Mouse (Mus musculus) layer of hippocampus, adult 2 months (tissue): ENCODE results near the gene Mettl21e. TPM values are rescaled to one million over a fixed set of nuclear protein-coding genes. Genes with fewer than 3 reads are reported as not detected.
A peak's percentile ranks its signal among the peaks of the same experiment; 100 is the strongest.

ENCODE experiments used
- DNase-seq, 2 experiments: peaks; one replicate each; pipeline ENCODE4 v3.0.0; 2022; ENCODE audit warnings: low spot score in 2 of 2
- H3K27ac ChIP-seq: fragments of 200-600 bp; 2 replicates; pipeline ENCODE4 v1.8.1; 2022
- H3K4me3 ChIP-seq: fragments of 200-600 bp; 2 replicates; pipeline ENCODE4 v1.8.1; 2022; ENCODE audit warnings: mild to moderate bottlenecking
- CTCF ChIP-seq: fragments of 200-600 bp; conservative IDR thresholded peaks from 2 replicates; pipeline ENCODE4 v1.8.1; 2022; ENCODE audit warnings: antibody characterized with exemption, mild to moderate bottlenecking, moderate library complexity
- total RNA-seq, 2 experiments: library from RNA; stranded (reverse); gene quantifications; 2 replicates each; pipeline ENCODE4 v1.2.3; 2021

The Mettl21e gene
- total RNA-seq, 2 experiments from 2014 or later, result not detected

DNA sequence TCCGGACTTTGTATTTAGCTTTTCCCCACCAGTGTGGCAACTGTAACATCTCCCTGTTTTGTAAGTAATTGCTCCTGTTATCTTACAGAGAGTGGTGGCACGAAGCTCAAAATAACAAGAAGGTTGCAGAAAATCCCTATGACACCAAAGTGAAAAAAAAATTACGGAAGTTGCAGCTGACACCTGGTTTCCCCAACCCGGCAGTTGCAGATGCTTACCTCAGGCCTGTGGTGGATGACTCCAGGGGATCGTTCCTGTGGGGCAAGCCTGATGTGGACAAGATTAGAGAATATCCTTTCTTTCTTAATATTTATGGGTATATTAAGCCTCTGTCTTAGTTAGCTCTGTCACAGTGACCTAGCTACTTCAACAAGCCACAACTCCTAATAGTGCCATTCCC is 40.7 kb downstream of the Mettl21e start:
- no peak for DNase-seq
- TF ChIP-seq CTCF, result no peak
- no peak overlapping the region for H3K4me3 ChIP-seq
- H3K27ac ChIP-seq, result no peak overlapping the region

DNA sequence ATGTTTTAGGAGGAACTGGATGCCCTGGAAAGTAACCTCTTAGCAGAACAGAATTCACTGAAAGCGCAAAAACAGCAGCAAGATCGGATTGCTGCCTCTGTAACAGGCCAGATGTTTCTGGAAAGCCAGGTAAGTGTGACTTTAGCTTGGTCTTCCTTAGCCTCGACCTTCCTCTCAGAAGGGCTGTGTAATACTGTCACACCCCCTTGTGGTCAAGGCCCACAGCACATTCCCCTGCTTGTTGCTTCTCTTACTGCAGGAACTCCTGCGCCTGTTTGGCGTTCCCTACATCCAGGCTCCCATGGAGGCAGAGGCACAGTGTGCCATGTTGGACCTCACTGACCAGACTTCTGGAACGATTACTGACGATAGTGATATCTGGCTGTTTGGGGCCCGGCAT is 44.9 kb downstream of the Mettl21e start:
- TF ChIP-seq CTCF, result peak; percentile 47

DNA sequence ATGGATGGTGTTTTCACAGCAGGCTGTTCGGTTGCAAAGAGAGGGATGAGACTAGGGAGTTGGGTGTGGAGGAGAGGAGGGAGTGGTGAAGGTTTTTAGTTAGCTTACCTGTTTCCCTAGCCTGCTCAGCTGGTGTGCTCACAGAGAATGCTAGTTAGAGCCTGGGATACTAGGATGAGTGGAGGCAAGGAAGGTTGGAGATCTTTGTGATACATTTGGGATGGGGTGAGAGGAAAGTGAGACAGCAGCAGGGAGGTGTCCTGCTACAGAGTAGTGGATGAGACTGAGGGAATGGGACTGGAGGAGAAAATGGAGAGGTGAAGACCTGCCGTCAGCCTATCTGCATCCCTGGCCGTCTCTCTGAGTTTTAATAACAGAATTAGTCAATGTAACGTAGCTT is 46.1 kb downstream of the Mettl21e start:
- TF ChIP-seq CTCF, result no peak
- H3K27ac ChIP-seq, result no peak overlapping the region
- no peak for DNase-seq
- no peak overlapping the region for H3K4me3 ChIP-seq

More for the DNA sequence above, 44.9 kb downstream of the Mettl21e start:
- DNase-seq, result no peak
- Histone ChIP-seq H3K4me3 (no peak overlapping the region), H3K27ac (no peak overlapping the region)

DNA sequence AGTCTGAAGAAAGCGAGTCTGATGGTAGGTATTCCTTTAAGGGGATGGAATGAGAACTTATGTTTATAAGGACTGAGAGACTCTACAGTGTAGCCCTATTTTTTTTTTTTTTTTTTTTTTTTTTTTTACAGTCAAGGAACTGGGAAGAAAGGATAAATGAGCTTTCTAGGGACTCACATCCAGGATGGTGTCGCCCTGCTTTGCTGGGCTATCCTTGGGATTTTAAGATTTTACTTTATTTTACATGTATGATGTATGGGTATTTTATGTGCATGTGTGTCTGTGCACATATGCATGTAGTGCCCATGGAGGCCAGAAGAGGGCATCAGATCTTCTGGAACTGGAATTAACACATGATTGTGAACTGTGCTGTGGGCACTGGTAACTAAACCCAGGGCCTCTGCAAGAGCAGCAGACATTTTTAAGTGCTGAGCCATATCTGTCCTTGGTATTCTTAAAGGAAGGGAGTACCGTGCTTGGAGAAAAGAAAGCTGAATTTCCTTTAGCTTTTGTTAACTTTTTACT is 50.8 kb downstream of the Mettl21e start:
- peak; percentile 53 for TF ChIP-seq CTCF
- H3K4me3 ChIP-seq, result no peak overlapping the region
- H3K27ac ChIP-seq, result no peak overlapping the region
- DNase-seq, result no peak

DNA sequence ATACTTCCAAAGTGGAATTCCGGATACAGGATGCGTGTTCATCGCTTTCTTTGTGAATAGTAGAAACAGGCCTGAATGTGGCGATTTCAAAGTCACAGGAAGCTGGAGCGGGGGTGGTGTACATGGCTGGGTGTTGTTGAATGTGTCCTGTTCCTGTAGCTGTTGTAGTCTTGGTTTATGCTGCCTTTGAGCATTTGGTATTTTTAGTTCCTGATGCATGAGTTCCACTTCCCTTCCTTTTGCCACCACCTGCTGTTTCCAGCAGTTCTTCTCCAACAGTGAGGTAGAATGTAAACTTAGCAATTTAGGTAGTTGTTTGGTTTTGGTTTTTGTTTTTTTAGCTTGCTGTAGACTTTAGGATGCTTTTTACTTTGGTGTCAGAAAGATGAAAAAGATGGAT is 56.4 kb downstream of the Mettl21e start:
- Histone ChIP-seq H3K4me3 (no peak overlapping the region), H3K27ac (no peak overlapping the region)
- DNase-seq, result no peak
- no peak for TF ChIP-seq CTCF

DNA sequence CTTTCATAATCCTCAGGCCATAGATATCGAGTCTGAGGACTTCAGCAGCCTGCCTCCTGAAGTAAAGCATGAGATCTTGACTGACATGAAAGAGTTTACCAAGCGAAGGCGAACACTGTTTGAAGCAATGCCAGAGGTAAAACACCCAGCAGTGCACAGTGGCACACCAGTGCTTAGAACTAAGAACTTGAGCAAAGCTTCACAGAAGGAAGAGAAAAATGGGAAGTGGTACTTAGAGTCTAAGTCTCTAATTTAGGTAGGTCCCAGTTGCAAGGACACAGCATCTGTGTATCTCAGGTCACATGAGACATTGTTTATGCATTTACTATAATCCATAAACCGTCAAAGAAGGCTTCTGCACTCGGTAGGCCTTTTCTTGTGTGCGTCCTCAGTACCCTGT is 56.9 kb downstream of the Mettl21e start:
- Histone ChIP-seq H3K27ac (no peak overlapping the region), H3K4me3 (no peak overlapping the region)
- DNase-seq, result no peak
- no peak for TF ChIP-seq CTCF

DNA sequence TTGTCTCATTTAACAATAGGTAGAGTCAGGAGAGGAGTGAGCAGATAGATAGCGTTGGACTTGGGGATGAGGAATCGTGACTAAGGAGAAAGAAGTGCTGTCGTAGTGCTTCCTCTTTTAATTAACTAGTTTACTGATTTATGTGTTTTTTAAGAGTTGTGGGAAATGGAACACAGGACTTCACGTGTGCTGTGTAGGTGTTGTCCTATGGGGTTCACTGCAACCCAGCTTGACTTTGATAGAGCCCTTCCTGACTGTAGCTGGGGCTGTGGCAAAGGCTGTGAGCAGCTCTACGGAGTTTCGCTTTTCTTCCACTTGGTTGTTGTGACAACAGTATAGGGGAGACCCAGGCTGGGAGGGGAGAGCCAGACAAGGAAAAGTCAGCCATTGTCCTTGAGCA is 60.4 kb downstream of the Mettl21e start:
- no peak for DNase-seq
- no peak overlapping the region for H3K27ac ChIP-seq
- no peak for TF ChIP-seq CTCF
- H3K4me3 ChIP-seq, result no peak overlapping the region

DNA sequence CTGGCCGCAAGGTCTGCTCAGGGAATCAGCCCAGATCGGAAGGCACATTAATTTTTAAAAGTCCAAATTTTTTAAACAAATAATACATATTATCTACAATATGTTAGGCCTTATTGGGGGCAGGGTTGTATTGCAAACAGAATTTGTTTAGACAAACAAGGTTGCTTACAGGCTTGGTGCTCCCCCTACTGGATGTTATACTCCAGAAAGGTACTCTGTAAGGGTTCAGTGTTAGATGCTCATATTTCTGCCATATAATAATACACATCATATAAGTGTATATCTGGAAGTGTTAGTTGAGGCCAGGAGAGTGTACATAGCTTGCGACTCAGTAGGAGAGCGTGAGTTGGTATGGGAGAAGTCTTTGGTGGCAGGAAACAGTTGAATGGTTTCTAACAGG is 63.5 kb downstream of the Mettl21e start:
- TF ChIP-seq CTCF, result peak; percentile 73
- no peak for DNase-seq
- no peak overlapping the region for H3K4me3 ChIP-seq
- no peak overlapping the region for H3K27ac ChIP-seq

Other genes starting within 250 kb of the Mettl21e start
- gene Mettl21c, start 198.9 kb downstream of the Mettl21e start, total RNA-seq, result not detected
- not detected for gene Gm8251, start 157.0 kb downstream of the Mettl21e start, total RNA-seq
- 10 to 100 TPM in 1 of 2 experiments, 1 to 10 TPM in 1; 9.0 to 10.3 TPM for gene Tex30, start 116.5 kb downstream of the Mettl21e start, total RNA-seq
- gene Kdelc1, start 100.2 kb downstream of the Mettl21e start, total RNA-seq, result 10 to 100 TPM in 1 of 2 experiments, 1 to 10 TPM in 1; 8.6 to 10.2 TPM
- gene Bivm, start 100.0 kb downstream of the Mettl21e start, total RNA-seq, result 10 to 100 TPM; 34.0 to 37.4 TPM
- 10 to 100 TPM; 19.7 to 22.1 TPM for gene Ercc5, start 71.2 kb downstream of the Mettl21e start, total RNA-seq